Comparison of ENCODE assay signal across 12 mouse cellular contexts in the genomic region with DNA sequence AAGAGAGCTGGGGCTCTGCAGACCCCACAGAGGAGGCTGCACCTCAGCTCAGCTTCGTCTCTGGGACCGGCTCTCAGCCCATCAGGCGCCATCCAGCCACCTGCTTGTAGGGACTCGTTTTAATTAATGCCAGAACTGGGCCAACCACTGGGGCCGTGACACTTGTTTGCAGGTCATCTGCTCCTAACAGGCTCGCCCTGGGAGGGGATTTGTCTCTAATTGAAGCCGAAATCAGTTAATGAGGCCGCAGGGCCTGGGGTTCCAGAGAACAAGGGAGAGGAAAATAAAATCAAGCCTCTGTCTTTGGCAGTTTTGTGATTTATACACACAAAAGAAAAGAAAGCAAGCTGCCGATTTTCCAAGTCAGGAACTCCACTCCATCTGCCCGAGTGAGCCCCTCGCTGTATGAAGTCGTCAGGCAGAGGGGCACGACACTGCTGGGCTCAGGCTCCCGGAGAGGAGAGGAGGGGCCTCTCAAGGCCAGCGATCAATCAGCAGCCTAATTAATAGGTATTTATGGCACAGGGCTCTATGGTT.
DNase-seq lines count a peak whose midpoint lies in the region; ATAC-seq lines count a peak whose summit lies in the region.
"Had no signal": no experiment of that assay in that cellular context is flagged by ENCODE, and none has a peak within 500 bp of the region (broad histone marks: within the 10 kb centered on the region; RNA-seq: fewer than 3 reads in every experiment).

No protein-coding gene starts in this region.

- 4% methylated on average over 15 of the region's 15 CpGs for WGBS in midbrain, embryonic 11.5 days
- 31% methylated on average over 15 of the region's 15 CpGs for WGBS in heart, embryonic 12.5 days

- peak overlapping the region; percentile 28; the same call in 1 of the 2 replicates for H3K4me2 ChIP-seq in midbrain, embryonic 11.5 days
- no peak overlapping the region for H3K4me2 ChIP-seq in heart, embryonic 12.5 days

- 0 out of 2 replicates have a peak, but pooled peaks cover 4% of the 10 kb centered on the region for H3K27me3 ChIP-seq in midbrain, embryonic 11.5 days (ENCODE audit: control insufficient read depth, insufficient read depth, low read length)
- peaks cover 5% of the 10 kb centered on the region; the same call in 1 of the 2 replicates for H3K27me3 ChIP-seq in heart, embryonic 12.5 days (replicated peaks)

- no peak overlapping the region for H3K4me3 ChIP-seq in midbrain, embryonic 11.5 days (ENCODE audit: low read depth, low read length)
- no peak overlapping the region for H3K4me3 ChIP-seq in heart, embryonic 12.5 days
- H3K4me3 ChIP-seq: erythroblast, embryonic 14.5 days had no signal

- H3K9me3 ChIP-seq in midbrain, embryonic 11.5 days (ENCODE audit: control insufficient read depth, low read length), result no peaks in the 10 kb centered on the region
- no peaks in the 10 kb centered on the region for H3K9me3 ChIP-seq in heart, embryonic 12.5 days (replicated peaks)

- H3K27ac ChIP-seq in midbrain, embryonic 11.5 days (ENCODE audit: low read depth, low read length), result no peak overlapping the region
- H3K27ac ChIP-seq in heart, embryonic 12.5 days (ENCODE audit: poor library complexity, severe bottlenecking), result no peak overlapping the region
- H3K27ac ChIP-seq: macrophage had no signal

- no peaks in the 10 kb centered on the region for H3K36me3 ChIP-seq in midbrain, embryonic 11.5 days (ENCODE audit: control insufficient read depth, insufficient read depth, low read length)
- H3K36me3 ChIP-seq in heart, embryonic 12.5 days, result no peaks in the 10 kb centered on the region

- peaks cover 15% of the 10 kb centered on the region for H3K4me1 ChIP-seq in midbrain, embryonic 11.5 days (ENCODE audit: control insufficient read depth, insufficient read depth, low read length)
- H3K4me1 ChIP-seq in heart, embryonic 12.5 days (replicated peaks), result peaks cover 4% of the 10 kb centered on the region; the same call in 1 of the 2 replicates

- intact Hi-C loops in left cerebral cortex, postnatal 4 days (cut with DNase I), result no loop called here

- peak; percentile 55 for DNase-seq in left cerebral cortex, postnatal 4 days
- no peak for DNase-seq in left cerebral cortex, adult 9 months (ENCODE audit: low spot score in 2 of 2)
- DNase-seq in forelimb bud, embryonic 11.5 days (ENCODE audit: low read depth, low spot score), result peak; percentile 60
- peak; percentile 89 for DNase-seq in midbrain, embryonic 11.5 days (ENCODE audit: low spot score, missing footprints)
- DNase-seq in urinary bladder, adult 18-20 months (ENCODE audit: low spot score in 2 of 2), result no peak
- DNase-seq in thymus, postnatal 0 days (ENCODE audit: low spot score), result no peak
- DNase-seq: kidney, adult 9 months; thymus, adult 18-20 months had no signal

- H3K9ac ChIP-seq in midbrain, embryonic 11.5 days (ENCODE audit: low read length), result peak overlapping the region; percentile 13; the same call in 1 of the 2 replicates
- no peak overlapping the region for H3K9ac ChIP-seq in heart, embryonic 12.5 days

- ATAC-seq in midbrain, embryonic 11.5 days (ENCODE audit: low FRiP score), result peak; percentile 68
- no peak for ATAC-seq in heart, embryonic 12.5 days (ENCODE audit: insufficient number of reproducible peaks, low FRiP score)
- ATAC-seq in megakaryocyte, adult 5-6 weeks (ENCODE audit: poor library complexity, severe bottlenecking), result no peak

Comparison
In these comparisons a context has a peak if more than half of its experiments do, and no peak if none do; other contexts are left out.
1. DNase-seq: peak in left cerebral cortex, postnatal 4 days (single experiment), forelimb bud, embryonic 11.5 days (single experiment) and midbrain, embryonic 11.5 days (single experiment); none in left cerebral cortex, adult 9 months (0 of 2), urinary bladder, adult 18-20 months (0 of 2) and thymus, postnatal 0 days (single experiment).